Mouse (Mus musculus): Measurements from ENCODE around the gene Ube2o.
"Not testable (repeated sequence)": the region's sequence is repeated elsewhere in the genome, so short reads cannot be mapped to it uniquely, and the experiment has no call there.

The Ube2o gene

GRCm38 (mm10) chr11:116615735-116616437, 34.6 kb upstream of the Ube2o start:
- peak in 1 of 2 experiments; percentile 72 for DNase-seq (ENCODE audit: inconsistent age in 2 of 2, low spot score in 1 of 2)

- no peak for DNase-seq (ENCODE audit: inconsistent age in 2 of 2, low spot score in 1 of 2)
Measured at GRCm38 (mm10) chr11:116613234-116613633, 32.0 kb upstream of the Ube2o start.

GRCm38 (mm10) chr11:116612554-116612953, 31.3 kb upstream of the Ube2o start:
- no peak for DNase-seq (ENCODE audit: inconsistent age in 2 of 2, low spot score in 1 of 2)

- no peak for DNase-seq (ENCODE audit: inconsistent age in 2 of 2, low spot score in 1 of 2)
Measured at GRCm38 (mm10) chr11:116611883-116612282, 30.6 kb upstream of the Ube2o start.

- not testable (repeated sequence) for DNase-seq (ENCODE audit: inconsistent age in 2 of 2, low spot score in 1 of 2)
Measured at GRCm38 (mm10) chr11:116611168-116611567, 29.9 kb upstream of the Ube2o start.

GRCm38 (mm10) chr11:116609965-116610630, 28.9 kb upstream of the Ube2o start:
- DNase-seq (ENCODE audit: inconsistent age in 2 of 2, low spot score in 1 of 2) = no peak

- no peak for DNase-seq (ENCODE audit: inconsistent age in 2 of 2, low spot score in 1 of 2)
Measured at GRCm38 (mm10) chr11:116607717-116608116, 26.5 kb upstream of the Ube2o start.

- DNase-seq (ENCODE audit: inconsistent age in 2 of 2, low spot score in 1 of 2) = peak in 1 of 2 experiments; percentile 52
Measured at GRCm38 (mm10) chr11:116604097-116604496, 22.9 kb upstream of the Ube2o start.

- DNase-seq (ENCODE audit: inconsistent age in 2 of 2, low spot score in 1 of 2) = peak in 1 of 2 experiments; percentile 71
Measured at GRCm38 (mm10) chr11:116603339-116603738, 22.1 kb upstream of the Ube2o start.

GRCm38 (mm10) chr11:116602043-116602442, 20.8 kb upstream of the Ube2o start:
- DNase-seq (ENCODE audit: inconsistent age in 2 of 2, low spot score in 1 of 2) = no peak

GRCm38 (mm10) chr11:116601166-116601565, 19.9 kb upstream of the Ube2o start:
- no peak for DNase-seq (ENCODE audit: inconsistent age in 2 of 2, low spot score in 1 of 2)

- no peak for DNase-seq (ENCODE audit: inconsistent age in 2 of 2, low spot score in 1 of 2)
Measured at GRCm38 (mm10) chr11:116599230-116599629, 18.0 kb upstream of the Ube2o start.

GRCm38 (mm10) chr11:116598193-116598592, 16.9 kb upstream of the Ube2o start:
- no peak for DNase-seq (ENCODE audit: inconsistent age in 2 of 2, low spot score in 1 of 2)

- DNase-seq (ENCODE audit: inconsistent age in 2 of 2, low spot score in 1 of 2) = no peak
Measured at GRCm38 (mm10) chr11:116596766-116597165, 15.5 kb upstream of the Ube2o start.

GRCm38 (mm10) chr11:116593345-116593744, 12.1 kb upstream of the Ube2o start:
- DNase-seq (ENCODE audit: inconsistent age in 2 of 2, low spot score in 1 of 2) = no peak

GRCm38 (mm10) chr11:116592428-116592827, 11.2 kb upstream of the Ube2o start:
- DNase-seq (ENCODE audit: inconsistent age in 2 of 2, low spot score in 1 of 2) = peak; percentile 90 to 98

- no peak for DNase-seq (ENCODE audit: inconsistent age in 2 of 2, low spot score in 1 of 2)
Measured at GRCm38 (mm10) chr11:116591621-116592020, 10.4 kb upstream of the Ube2o start.

GRCm38 (mm10) chr11:116589574-116589973, 8.3 kb upstream of the Ube2o start:
- DNase-seq (ENCODE audit: inconsistent age in 2 of 2, low spot score in 1 of 2) = no peak

GRCm38 (mm10) chr11:116589020-116589531, 7.8 kb upstream of the Ube2o start:
- DNase-seq (ENCODE audit: inconsistent age in 2 of 2, low spot score in 1 of 2) = no peak

- DNase-seq (ENCODE audit: inconsistent age in 2 of 2, low spot score in 1 of 2) = peak; percentile 74 to 91
Measured at GRCm38 (mm10) chr11:116586801-116587631, 5.8 kb upstream of the Ube2o start.

GRCm38 (mm10) chr11:116586310-116586709, 5.1 kb upstream of the Ube2o start, which contains the start of gene Aanat:
Aanat (plus strand) TSS chr11:116586432.
- DNase-seq (ENCODE audit: inconsistent age in 2 of 2, low spot score in 1 of 2) = no peak

All from adrenal gland, adult (tissue).